Mouse (Mus musculus) forebrain, embryonic 16.5 days (tissue): ENCODE results near the gene Ldhd. TPM values are rescaled to one million over a fixed set of nuclear protein-coding genes. Genes with fewer than 3 reads are reported as not detected.
"Not testable (repeated sequence)": the region's sequence is repeated elsewhere in the genome, so short reads cannot be mapped to it uniquely, and the experiment has no call there.

Experiments
- ATAC-seq: fragments of 200-750 bp; cut with Nextera tagmentation; 2 replicates; pipeline ENCODE4 v1.8.0; 2017; ENCODE audit warnings: mild to moderate bottlenecking, moderate library complexity
- H3K27ac ChIP-seq: fragments of 300-500 bp; sonication (generic); 2 replicates; pipeline ENCODE4 v1.5.1; 2014; ENCODE audit warnings: low read length, control low read depth
- H3K27me3 ChIP-seq: fragments of 300-500 bp; sonication (generic); replicated peaks from 2 replicates; pipeline ENCODE4 v1.6.1; 2014; ENCODE audit warnings: low read length; ENCODE audit not compliant: control insufficient read depth, insufficient read depth
- H3K36me3 ChIP-seq: fragments of 300-500 bp; sonication (generic); 2 replicates; pipeline ENCODE4 v1.6.1; 2014; ENCODE audit not compliant: control insufficient read depth, insufficient read depth
- H3K4me1 ChIP-seq: fragments of 300-500 bp; sonication (generic); replicated peaks from 2 replicates; pipeline ENCODE4 v1.6.1; 2014; ENCODE audit warnings: low read length; ENCODE audit not compliant: control insufficient read depth, insufficient read depth
- H3K4me2 ChIP-seq: fragments of 300-500 bp; sonication (generic); 2 replicates; pipeline ENCODE4 v1.6.1; 2014; ENCODE audit warnings: mild to moderate bottlenecking, low read length, control low read depth
- H3K4me3 ChIP-seq: fragments of 300-500 bp; sonication (generic); replicated peaks from 2 replicates; pipeline ENCODE4 v1.5.1; 2014; ENCODE audit warnings: mild to moderate bottlenecking, low read length, control low read depth
- H3K9ac ChIP-seq: fragments of 300-500 bp; sonication (generic); replicated peaks from 2 replicates; pipeline ENCODE4 v1.6.1; 2014; ENCODE audit warnings: low read depth, low read length, control low read depth
- H3K9me3 ChIP-seq: fragments of 300-500 bp; sonication (generic); 2 replicates; pipeline ENCODE4 v1.6.1; 2016; ENCODE audit warnings: low read length; ENCODE audit not compliant: control insufficient read depth
- WGBS: fragments of 180-500 bp; shearing (Covaris S2); extraction: QIAGEN DNeasy Blood & Tissue Kit; methylation state at CpG from one replicate; pipeline ENCODE4 v1.1.7; 2014; 5-methylcytosine and 5-hydroxymethylcytosine counted together
- polyA plus RNA-seq: library from polyadenylated mRNA; unstranded; fragments of >200 nt; fragmentation: Nextera tagmentation; extraction: Ambion mirVana; gene quantifications from 2 replicates; pipeline ENCODE4 v1.2.1, GENCODE M21; 2015

Gene Ldhd
- polyA plus RNA-seq, 1 experiment from 2014 or later, result 0.71 TPM

GRCm38 (mm10) chr8:111650651-111651050 is 20.5 kb upstream of the Ldhd start:
- H3K4me3 ChIP-seq, result no peak overlapping the region
- H3K9me3 ChIP-seq, result no peaks in the 10 kb centered on the region
- WGBS, result 54% methylated on average over 3 of the region's 3 CpGs
- H3K4me1 ChIP-seq, result no peaks in the 10 kb centered on the region
- H3K36me3 ChIP-seq, result no peaks in the 10 kb centered on the region
- no peak for ATAC-seq
- no peak overlapping the region for H3K9ac ChIP-seq
- no peak overlapping the region for H3K4me2 ChIP-seq
- no peak overlapping the region for H3K27ac ChIP-seq
- no peaks in the 10 kb centered on the region for H3K27me3 ChIP-seq

- Histone ChIP-seq H3K9ac (no peak overlapping the region), H3K36me3 (no peaks in the 10 kb centered on the region), H3K9me3 (no peaks in the 10 kb centered on the region), H3K4me1 (peaks cover 5% of the 10 kb centered on the region), H3K4me2 (no peak overlapping the region), H3K27me3 (no peaks in the 10 kb centered on the region), H3K27ac (no peak overlapping the region), H3K4me3 (no peak overlapping the region)
- no peak for ATAC-seq
- 61% methylated on average over 2 of the region's 2 CpGs for WGBS
Measured at GRCm38 (mm10) chr8:111648834-111649233, 18.7 kb upstream of the Ldhd start.

- no peak overlapping the region for H3K4me3 ChIP-seq
- H3K36me3 ChIP-seq, result no peaks in the 10 kb centered on the region
- H3K4me2 ChIP-seq, result no peak overlapping the region
- WGBS, result 98% methylated on average over 8 of the region's 8 CpGs
- H3K4me1 ChIP-seq, result peaks cover 9% of the 10 kb centered on the region
- no peak for ATAC-seq
- H3K27ac ChIP-seq, result no peak overlapping the region
- H3K9me3 ChIP-seq, result no peaks in the 10 kb centered on the region
- no peaks in the 10 kb centered on the region for H3K27me3 ChIP-seq
- H3K9ac ChIP-seq, result no peak overlapping the region
Measured at GRCm38 (mm10) chr8:111645715-111646114, 15.5 kb upstream of the Ldhd start.

- H3K27ac ChIP-seq, result peak overlapping the region; percentile 90
- H3K9me3 ChIP-seq, H3K27me3 ChIP-seq, ATAC-seq, H3K4me1 ChIP-seq, H3K36me3 ChIP-seq: not testable (repeated sequence)
- H3K4me3 ChIP-seq, result peak overlapping the region; percentile 60
- H3K4me2 ChIP-seq, result peak overlapping the region; percentile 62
- 53% methylated on average over 12 of the region's 12 CpGs for WGBS
- peak overlapping the region; percentile 69 for H3K9ac ChIP-seq
Measured at GRCm38 (mm10) chr8:111644286-111645051, 14.3 kb upstream of the Ldhd start.

GRCm38 (mm10) chr8:111643264-111644141 is 13.3 kb upstream of the Ldhd start, which contains the start of gene Zfp1:
Zfp1 (plus strand) TSS chr8:111643401.
- no peaks in the 10 kb centered on the region for H3K9me3 ChIP-seq
- H3K9ac ChIP-seq, result peak within 1 kb of the TSS; percentile 69
- H3K36me3 ChIP-seq, result no peaks in the 10 kb centered on the region
- WGBS, result under 1% methylated on average over 62 of the region's 75 CpGs
- peak within 1 kb of the TSS; percentile 62 for H3K4me2 ChIP-seq
- ATAC-seq, result peak; percentile 99
- no peaks in the 10 kb centered on the region for H3K27me3 ChIP-seq
- H3K27ac ChIP-seq, result peak within 1 kb of the TSS; percentile 90
- H3K4me1 ChIP-seq, result peaks cover 9% of the 10 kb centered on the region
- peak within 1 kb of the TSS; percentile 60 for H3K4me3 ChIP-seq

GRCm38 (mm10) chr8:111642939-111643263 is 12.7 kb upstream of the Ldhd start:
- WGBS, result 12% methylated on average over 5 of the region's 5 CpGs
- peak overlapping the region; percentile 62 for H3K4me2 ChIP-seq
- 0 out of 2 replicates have a peak overlapping the region, but pooled peaks have one; percentile 13 for H3K27ac ChIP-seq
- H3K4me3 ChIP-seq, result peak overlapping the region; percentile 60
- H3K4me1 ChIP-seq, result peaks cover 9% of the 10 kb centered on the region
- ATAC-seq, result peak; percentile 24
- no peaks in the 10 kb centered on the region for H3K9me3 ChIP-seq
- no peaks in the 10 kb centered on the region for H3K27me3 ChIP-seq
- H3K9ac ChIP-seq, result peak overlapping the region; percentile 69
- H3K36me3 ChIP-seq, result no peaks in the 10 kb centered on the region

- no peaks in the 10 kb centered on the region for H3K36me3 ChIP-seq
- no peak overlapping the region for H3K27ac ChIP-seq
- H3K9me3 ChIP-seq, result no peaks in the 10 kb centered on the region
- no peak for ATAC-seq
- WGBS, result 65% methylated on average over 5 of the region's 5 CpGs
- H3K9ac ChIP-seq, result peak overlapping the region; percentile 69; the same call in 1 of the 2 replicates
- H3K27me3 ChIP-seq, result no peaks in the 10 kb centered on the region
- H3K4me3 ChIP-seq, result peak overlapping the region; percentile 60; the same call in 1 of the 2 replicates
- H3K4me1 ChIP-seq, result peaks cover 9% of the 10 kb centered on the region
- H3K4me2 ChIP-seq, result peak overlapping the region; percentile 62
Measured at GRCm38 (mm10) chr8:111642496-111642895, 12.3 kb upstream of the Ldhd start.

- ATAC-seq, result no peak
- Histone ChIP-seq H3K4me1 (peaks cover 9% of the 10 kb centered on the region), H3K9me3 (no peaks in the 10 kb centered on the region), H3K9ac (no peak overlapping the region), H3K4me3 (no peak overlapping the region), H3K27me3 (no peaks in the 10 kb centered on the region), H3K4me2 (no peak overlapping the region), H3K27ac (no peak overlapping the region), H3K36me3 (no peaks in the 10 kb centered on the region)
- 96% methylated on average over 2 of the region's 2 CpGs for WGBS
Measured at GRCm38 (mm10) chr8:111641064-111641463, 10.9 kb upstream of the Ldhd start.

GRCm38 (mm10) chr8:111638086-111638485 is 7.9 kb upstream of the Ldhd start:
- H3K9ac ChIP-seq, result no peak overlapping the region
- no peak overlapping the region for H3K27ac ChIP-seq
- no peak overlapping the region for H3K4me2 ChIP-seq
- no peak overlapping the region for H3K4me3 ChIP-seq
- peaks cover 4% of the 10 kb centered on the region for H3K4me1 ChIP-seq
- H3K27me3 ChIP-seq, result no peaks in the 10 kb centered on the region
- no peak for ATAC-seq
- H3K9me3 ChIP-seq, result no peaks in the 10 kb centered on the region
- H3K36me3 ChIP-seq, result no peaks in the 10 kb centered on the region
